Mouse (Mus musculus): Measurements from ENCODE around the gene Hmgb1.
A peak's percentile ranks its signal among the peaks of the same experiment; 100 is the strongest.

Gene Hmgb1

GRCm38 (mm10) chr5:149017181-149017580, 167.1 kb downstream of the Hmgb1 start:
- DNase-seq: no peak

GRCm38 (mm10) chr5:149016261-149016660, 168.0 kb downstream of the Hmgb1 start:
- no peak for DNase-seq

- DNase-seq: no peak
Measured at GRCm38 (mm10) chr5:149015335-149016201, 168.7 kb downstream of the Hmgb1 start.

- DNase-seq: no peak
Measured at GRCm38 (mm10) chr5:149014600-149015268, 169.6 kb downstream of the Hmgb1 start.

- no peak for DNase-seq
Measured at GRCm38 (mm10) chr5:149013817-149014508, 170.3 kb downstream of the Hmgb1 start.

GRCm38 (mm10) chr5:149009111-149009510, 175.2 kb downstream of the Hmgb1 start:
- DNase-seq: no peak

GRCm38 (mm10) chr5:149007295-149007646, 177.0 kb downstream of the Hmgb1 start:
- DNase-seq: no peak

- DNase-seq: peak; percentile 100
Measured at GRCm38 (mm10) chr5:149006362-149007294, 177.7 kb downstream of the Hmgb1 start.

- no peak for DNase-seq
Measured at GRCm38 (mm10) chr5:149005701-149006361, 178.5 kb downstream of the Hmgb1 start.

- DNase-seq: no peak
Measured at GRCm38 (mm10) chr5:149005083-149005482, 179.2 kb downstream of the Hmgb1 start.

GRCm38 (mm10) chr5:149003137-149003536, 181.2 kb downstream of the Hmgb1 start:
- DNase-seq: no peak

GRCm38 (mm10) chr5:149002803-149003115, 181.5 kb downstream of the Hmgb1 start:
- DNase-seq: no peak

GRCm38 (mm10) chr5:149002034-149002802, 182.1 kb downstream of the Hmgb1 start:
- DNase-seq: no peak

- no peak for DNase-seq
Measured at GRCm38 (mm10) chr5:148999802-149000201, 184.5 kb downstream of the Hmgb1 start.

GRCm38 (mm10) chr5:148998512-148998911, 185.8 kb downstream of the Hmgb1 start:
- DNase-seq: no peak

- no peak for DNase-seq
Measured at GRCm38 (mm10) chr5:148996709-148997037, 187.6 kb downstream of the Hmgb1 start.
